Mouse (Mus musculus): ENCODE data around the gene Ccdc155. TPM values are rescaled to one million over a fixed set of nuclear protein-coding genes. Genes with fewer than 3 reads are reported as not detected.

The Ccdc155 gene
- 0.46 and 0.48 TPM in 2 replicates for polyA plus RNA-seq (2016; fragmentation: Nextera tagmentation; extraction: Ambion mirVana)

DNA sequence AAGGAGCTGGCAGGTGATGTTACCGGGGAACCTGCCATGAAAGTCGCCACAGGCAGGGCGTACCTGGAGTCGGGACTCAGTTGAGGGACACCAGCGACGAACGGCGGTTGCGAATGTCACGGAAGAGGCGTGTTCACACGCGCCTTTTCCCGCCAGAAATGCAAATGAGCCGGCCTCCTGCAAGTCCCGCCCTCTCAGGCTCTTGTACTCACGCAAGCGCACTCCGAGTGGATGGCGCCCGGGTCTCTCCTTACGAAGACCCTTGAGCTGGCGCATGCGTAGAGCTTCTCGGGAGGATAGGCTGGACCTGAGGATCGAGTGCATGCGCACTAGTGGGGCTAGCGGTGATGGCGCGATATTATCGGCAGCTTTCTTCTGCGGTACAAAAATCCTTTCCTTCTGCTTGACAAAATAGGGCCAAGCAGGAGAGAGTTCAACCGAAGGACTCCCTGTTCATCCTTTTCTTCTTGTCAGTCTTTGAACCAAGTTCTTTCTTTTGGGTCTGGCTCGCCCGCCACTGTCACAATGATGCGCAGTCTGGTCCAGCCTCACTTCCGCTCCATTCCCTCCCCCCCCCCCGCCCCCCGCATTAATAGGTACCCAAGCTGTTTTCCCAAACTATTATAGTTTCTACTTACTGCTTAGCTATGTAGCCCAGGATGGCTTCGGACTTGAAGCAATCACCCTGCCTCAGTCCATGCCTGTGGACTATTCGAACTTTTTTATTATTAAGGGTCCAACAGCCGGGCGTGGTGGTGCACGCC is at the start of gene Ccdc155:
Ccdc155 (minus strand) TSS at position 513 of the 764 bp plus-strand sequence.
- peak within 1 kb of the TSS; percentile 75 for H3K27ac ChIP-seq

DNA sequence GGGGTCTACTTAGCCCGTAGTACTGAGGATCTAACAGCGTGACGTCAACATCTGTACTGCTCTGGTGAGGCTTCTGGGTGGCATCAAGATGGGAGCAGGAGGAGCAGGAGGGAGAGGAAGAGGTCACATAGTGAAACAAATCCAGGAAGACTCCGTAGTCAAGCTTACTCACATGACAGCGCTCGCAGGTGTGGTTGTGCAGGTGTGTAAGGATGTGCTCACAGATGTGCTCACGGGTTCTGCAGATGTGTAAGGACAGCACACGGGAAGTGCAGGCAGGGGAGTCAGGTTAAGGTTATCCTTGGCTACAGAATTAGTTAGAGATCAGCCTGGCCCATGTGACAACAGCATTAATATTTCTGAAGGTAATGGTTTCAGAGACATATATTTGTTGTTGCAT is 49.1 kb upstream of the Ccdc155 start:
- 91% methylated on average over 8 of the region's 8 CpGs for WGBS
- Histone ChIP-seq H3K27me3 (no peaks in the 10 kb centered on the region), H3K9ac (no peak overlapping the region), H3K4me3 (no peak overlapping the region), H3K4me2 (replicated peaks) (no peak overlapping the region), H3K4me1 (no peaks in the 10 kb centered on the region), H3K36me3 (no peaks in the 10 kb centered on the region), H3K9me3 (replicated peaks) (no peaks in the 10 kb centered on the region), H3K27ac (no peak overlapping the region)
- ATAC-seq (ENCODE audit: low FRiP score) = no peak

More for the DNA sequence above, at the start of gene Ccdc155:
- no peaks in the 10 kb centered on the region for H3K36me3 ChIP-seq
- H3K4me3 ChIP-seq = peak within 1 kb of the TSS; percentile 42
- ATAC-seq (ENCODE audit: low FRiP score) = peak; percentile 97
- peaks cover 19% of the 10 kb centered on the region for H3K27me3 ChIP-seq
- H3K9ac ChIP-seq = peak within 1 kb of the TSS; percentile 62
- 9% methylated on average over 44 of the region's 44 CpGs for WGBS
- no peaks in the 10 kb centered on the region for H3K4me1 ChIP-seq
- peak within 1 kb of the TSS; percentile 48 for H3K4me2 ChIP-seq (replicated peaks)
- H3K9me3 ChIP-seq (replicated peaks) = no peaks in the 10 kb centered on the region

DNA sequence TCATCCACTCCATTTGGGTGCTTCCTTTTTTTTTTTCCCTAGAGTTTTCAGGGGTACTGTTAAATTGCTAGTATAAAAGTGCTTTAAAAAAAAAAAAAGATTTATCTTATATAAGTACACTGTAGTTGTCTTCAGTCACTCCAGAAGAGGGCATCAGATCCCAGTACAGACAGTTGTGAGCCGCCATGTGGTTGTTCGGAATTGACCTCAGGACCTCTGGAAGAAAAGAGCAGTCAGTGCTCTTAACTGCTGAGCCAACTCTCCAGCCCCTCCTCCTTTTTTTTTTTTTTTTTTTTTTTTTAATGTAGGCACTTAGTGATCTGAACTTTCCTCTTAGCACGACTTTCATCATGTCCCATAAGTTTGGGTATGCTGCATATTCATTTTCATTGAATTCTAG is 43.0 kb upstream of the Ccdc155 start:
- Histone ChIP-seq H3K4me3 (no peak overlapping the region), H3K9me3 (replicated peaks) (no peaks in the 10 kb centered on the region), H3K27me3 (no peaks in the 10 kb centered on the region), H3K9ac (no peak overlapping the region), H3K27ac (no peak overlapping the region), H3K36me3 (no peaks in the 10 kb centered on the region), H3K4me1 (no peaks in the 10 kb centered on the region), H3K4me2 (replicated peaks) (no peak overlapping the region)
- no peak for ATAC-seq (ENCODE audit: low FRiP score)
- WGBS = 44% methylated on average over 3 of the region's 3 CpGs

DNA sequence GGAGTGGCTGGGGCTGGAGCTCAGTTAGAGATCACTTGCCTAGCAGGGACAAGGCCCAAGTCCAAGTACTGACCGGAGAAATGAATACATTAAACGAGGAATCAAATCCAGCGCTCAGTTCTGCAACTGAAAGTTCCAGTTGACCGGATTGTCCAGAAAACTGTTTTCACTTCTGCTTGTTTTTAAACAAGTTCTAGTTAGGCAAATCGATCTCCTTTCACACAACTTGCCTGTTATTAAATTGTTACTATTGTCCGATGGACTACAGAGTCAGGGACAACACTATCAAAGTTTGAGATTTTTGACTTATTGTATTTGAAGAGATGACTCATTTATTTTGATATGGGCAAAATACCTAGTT is 36.7 kb upstream of the Ccdc155 start:
- no peak overlapping the region for H3K27ac ChIP-seq
- H3K4me3 ChIP-seq = peak overlapping the region; percentile 34
- H3K4me2 ChIP-seq (replicated peaks) = peak overlapping the region; percentile 60
- no peak overlapping the region; the same call in 1 of the 2 replicates for H3K9ac ChIP-seq
- H3K36me3 ChIP-seq = no peaks in the 10 kb centered on the region
- WGBS = 74% methylated on average over 6 of the region's 6 CpGs
- peaks cover 40% of the 10 kb centered on the region for H3K27me3 ChIP-seq
- no peak for ATAC-seq (ENCODE audit: low FRiP score)
- no peaks in the 10 kb centered on the region for H3K9me3 ChIP-seq (replicated peaks)
- H3K4me1 ChIP-seq = peaks cover 8% of the 10 kb centered on the region

DNA sequence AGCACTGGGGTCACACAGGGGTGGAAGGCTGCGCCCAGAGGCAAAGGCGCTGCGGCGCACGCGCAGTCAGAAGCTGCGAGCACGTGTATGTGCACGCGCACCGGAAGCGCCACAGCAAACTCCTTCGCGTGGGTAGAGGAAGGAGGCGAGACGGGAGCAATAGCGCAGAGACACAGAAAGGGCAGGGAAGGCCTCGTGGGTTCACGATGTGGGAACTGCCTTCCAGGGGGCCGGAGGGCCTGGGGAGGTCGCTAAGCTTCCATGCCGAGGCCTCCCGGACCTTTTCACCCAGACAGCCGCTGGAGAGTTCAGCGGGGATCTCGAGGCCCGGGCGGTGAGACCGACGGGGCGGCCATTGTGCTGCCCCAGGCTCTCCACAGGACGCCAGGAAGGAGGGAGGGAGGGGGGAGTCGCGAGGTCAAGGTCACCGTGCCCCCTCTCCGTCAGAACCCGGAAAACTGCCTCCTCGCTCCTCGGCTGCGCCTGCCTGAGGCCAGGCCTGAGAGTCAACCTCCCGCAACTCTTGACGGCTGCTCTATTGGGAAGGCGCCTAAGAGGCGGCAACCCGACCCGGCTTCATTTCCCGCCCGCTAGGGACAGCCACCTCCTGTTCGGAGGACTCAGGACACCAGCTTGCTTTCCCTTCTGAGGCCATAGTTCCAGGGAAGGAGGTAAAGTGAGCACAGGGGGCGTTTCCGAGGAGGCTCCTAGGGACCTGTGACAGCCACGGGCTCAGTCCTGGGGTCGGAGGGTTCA is 36.1 kb upstream of the Ccdc155 start, which contains the start of gene Slc6a16:
Slc6a16 (plus strand) TSS at position 453 of the 756 bp plus-strand sequence.
- Histone ChIP-seq H3K9me3 (replicated peaks) (no peaks in the 10 kb centered on the region), H3K4me3 (peak within 1 kb of the TSS; percentile 34), H3K9ac (peak within 1 kb of the TSS; percentile 54), H3K36me3 (no peaks in the 10 kb centered on the region), H3K4me2 (replicated peaks) (peak within 1 kb of the TSS; percentile 60), H3K4me1 (peaks cover 9% of the 10 kb centered on the region), H3K27me3 (peaks cover 45% of the 10 kb centered on the region), H3K27ac (no peak within 1 kb of the TSS)
- ATAC-seq (ENCODE audit: low FRiP score) = peak; percentile 32; the same call in 1 of the 2 replicates
- 9% methylated on average over 45 of the region's 53 CpGs for WGBS

DNA sequence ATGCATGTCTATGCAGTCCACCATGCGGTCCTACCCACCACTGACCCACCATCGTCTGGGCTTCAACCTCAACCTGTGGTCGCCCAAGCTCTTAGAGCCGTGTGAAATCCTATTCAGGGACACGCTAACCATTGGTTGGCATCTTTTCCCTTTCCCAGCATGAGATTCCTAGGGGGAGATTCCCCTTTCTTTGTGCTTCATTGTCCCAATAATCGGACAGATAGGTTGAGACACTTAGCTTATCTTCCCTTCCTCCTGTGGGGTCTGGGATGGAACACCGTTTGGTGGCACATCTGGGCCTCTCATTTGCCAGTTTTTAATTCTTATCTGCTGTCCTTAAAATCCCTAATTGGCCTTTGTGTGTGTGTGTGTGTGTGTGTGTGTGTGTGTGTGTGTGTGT is 35.4 kb upstream of the Ccdc155 start:
- Histone ChIP-seq H3K4me1 (peaks cover 16% of the 10 kb centered on the region), H3K9me3 (replicated peaks) (no peaks in the 10 kb centered on the region), H3K9ac (no peak overlapping the region), H3K27me3 (peaks cover 47% of the 10 kb centered on the region), H3K36me3 (no peaks in the 10 kb centered on the region), H3K4me2 (replicated peaks) (no peak overlapping the region), H3K27ac (no peak overlapping the region), H3K4me3 (no peak overlapping the region)
- whole genome bisulfite sequencing = 77% methylated on average over 7 of the region's 7 CpGs
- ATAC-seq (ENCODE audit: low FRiP score) = no peak

DNA sequence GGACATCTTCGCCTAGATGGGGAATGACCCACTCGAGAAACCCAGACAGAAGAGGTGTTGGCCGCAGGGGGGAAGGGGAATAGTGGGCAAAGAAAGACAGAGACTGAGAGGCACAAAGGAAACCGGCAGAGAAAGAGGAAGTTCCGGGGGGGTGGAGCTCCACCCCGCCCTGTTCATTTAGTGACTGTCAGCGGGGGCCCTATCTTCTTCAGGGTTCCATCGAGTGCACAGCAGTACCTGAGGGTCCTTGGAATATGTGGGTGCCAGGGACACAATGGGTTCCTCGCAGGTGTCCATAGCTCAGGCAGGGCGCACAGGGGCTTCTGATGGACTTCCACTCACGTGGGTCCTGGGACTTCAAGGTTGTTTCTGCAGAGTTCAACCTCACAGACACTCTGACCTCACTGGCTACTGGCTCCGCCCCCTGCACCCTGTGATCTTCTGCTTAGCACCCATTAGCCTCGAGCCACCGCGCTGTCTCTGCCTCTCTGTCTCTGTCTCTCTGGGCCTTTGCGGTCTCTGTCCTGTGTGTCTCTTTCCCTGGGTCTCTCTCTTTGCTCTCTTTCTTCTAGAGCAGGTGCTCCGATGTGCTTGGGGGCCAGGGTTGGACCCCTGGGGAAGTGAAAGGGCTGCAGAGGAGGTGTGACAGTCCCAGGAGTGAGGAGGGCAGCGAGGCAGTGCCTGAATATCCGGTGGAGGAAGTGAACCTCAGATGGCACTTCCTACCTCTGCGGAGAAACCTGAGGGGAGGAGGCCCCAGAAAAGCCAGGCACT is 34.2 kb upstream of the Ccdc155 start, which contains the start of gene Cd37:
Cd37 (minus strand) TSS at position 393 of the 774 bp plus-strand sequence.
- 40% methylated on average over 20 of the region's 20 CpGs for WGBS
- ATAC-seq (ENCODE audit: low FRiP score) = no peak
- H3K4me1 ChIP-seq = peaks cover 27% of the 10 kb centered on the region
- no peak within 1 kb of the TSS for H3K9ac ChIP-seq
- H3K4me3 ChIP-seq = no peak within 1 kb of the TSS
- peaks cover 51% of the 10 kb centered on the region for H3K27me3 ChIP-seq
- H3K27ac ChIP-seq = no peak within 1 kb of the TSS
- no peak within 1 kb of the TSS for H3K4me2 ChIP-seq (replicated peaks)
- H3K9me3 ChIP-seq (replicated peaks) = no peaks in the 10 kb centered on the region
- H3K36me3 ChIP-seq = no peaks in the 10 kb centered on the region

DNA sequence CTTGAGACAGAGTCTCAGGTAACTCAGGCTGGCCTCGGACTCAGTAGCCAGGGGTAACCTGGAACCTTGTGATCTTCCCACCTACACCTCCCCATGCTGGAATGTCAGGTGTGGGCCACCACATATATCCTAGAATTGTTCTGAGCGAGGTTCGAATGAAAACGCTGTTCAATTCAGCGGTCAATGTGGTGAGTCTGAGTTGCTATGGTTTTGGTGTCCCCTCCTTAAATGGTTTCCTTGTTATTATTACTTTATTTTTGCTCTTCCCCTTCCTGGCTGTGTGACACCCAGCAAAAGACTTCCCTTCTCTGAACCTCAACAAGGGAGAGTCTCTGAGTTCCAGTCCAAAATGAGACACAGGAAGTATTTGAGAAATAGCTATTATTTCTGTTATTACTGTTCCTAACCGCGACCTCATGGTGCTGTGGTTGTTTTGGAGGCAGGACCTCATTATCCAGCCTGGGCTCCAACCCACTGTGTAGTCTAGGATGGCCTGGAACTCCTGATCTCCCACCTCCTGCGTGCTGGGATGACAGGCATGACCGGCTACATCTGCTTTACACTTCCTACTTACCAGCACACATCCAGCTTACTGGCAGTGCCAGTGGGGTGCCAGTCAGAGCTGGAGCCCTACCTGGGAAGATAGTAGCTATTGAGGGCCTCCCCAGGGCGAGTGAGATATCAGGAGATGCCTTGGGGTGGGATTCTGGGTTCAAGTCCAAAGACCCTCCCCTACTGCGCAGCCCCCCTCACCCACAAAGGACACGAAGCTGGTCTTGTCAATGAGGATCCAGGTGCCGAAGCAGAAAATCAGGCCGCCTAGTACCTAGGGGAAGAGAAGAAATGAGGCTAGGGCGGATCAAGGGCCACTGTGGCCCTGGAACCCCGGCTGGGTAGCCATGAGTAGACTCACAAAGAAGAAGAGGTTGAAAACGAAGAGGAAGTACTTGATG is 33.3 kb upstream of the Ccdc155 start:
- H3K36me3 ChIP-seq = 0 out of 2 replicates have a peak, but pooled peaks cover 2% of the 10 kb centered on the region
- WGBS = 77% methylated on average over 17 of the region's 17 CpGs
- H3K4me2 ChIP-seq (replicated peaks) = no peak overlapping the region
- no peaks in the 10 kb centered on the region for H3K9me3 ChIP-seq (replicated peaks)
- H3K27me3 ChIP-seq = peaks cover 51% of the 10 kb centered on the region
- no peak overlapping the region for H3K9ac ChIP-seq
- H3K4me1 ChIP-seq = peaks cover 33% of the 10 kb centered on the region
- H3K27ac ChIP-seq = no peak overlapping the region
- H3K4me3 ChIP-seq = no peak overlapping the region
- no peak for ATAC-seq (ENCODE audit: low FRiP score)

DNA sequence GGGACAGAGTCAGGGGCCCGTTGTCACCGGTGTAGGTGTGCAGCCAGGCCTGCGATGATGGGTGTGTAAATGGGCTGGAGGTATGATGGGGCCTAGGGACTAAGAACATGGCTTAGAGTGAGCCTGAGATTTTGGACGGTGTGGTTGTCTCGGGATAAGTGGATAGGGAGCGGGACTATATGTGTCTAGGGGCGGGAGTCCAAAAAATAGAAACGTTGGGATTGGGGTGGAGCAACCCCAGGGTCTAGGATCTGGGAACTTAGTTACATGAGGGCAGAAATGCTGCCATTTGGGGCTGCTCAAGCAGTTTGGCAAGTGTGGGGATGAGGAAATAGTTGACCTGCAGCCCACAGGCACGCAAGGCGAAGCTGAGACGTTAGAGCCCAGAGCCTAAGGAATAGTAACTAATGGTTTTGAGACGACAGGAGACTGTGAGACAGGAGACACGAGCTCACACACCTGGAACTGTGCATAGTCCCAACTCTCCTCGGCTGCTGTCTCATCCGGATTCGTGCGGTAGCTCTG is 31.0 kb upstream of the Ccdc155 start:
- Histone ChIP-seq H3K27ac (peak overlapping the region; percentile 50; the same call in 1 of the 2 replicates), H3K4me2 (replicated peaks) (peak overlapping the region; percentile 39), H3K4me1 (peaks cover 37% of the 10 kb centered on the region), H3K36me3 (peaks cover 24% of the 10 kb centered on the region), H3K4me3 (0 out of 2 replicates have a peak overlapping the region, but pooled peaks have one; percentile 1), H3K9ac (peak overlapping the region; percentile 5; the same call in 1 of the 2 replicates), H3K27me3 (peaks cover 48% of the 10 kb centered on the region), H3K9me3 (replicated peaks) (no peaks in the 10 kb centered on the region)
- WGBS = 32% methylated on average over 17 of the region's 17 CpGs
- ATAC-seq (ENCODE audit: low FRiP score) = no peak; the same call in 1 of the 2 replicates

DNA sequence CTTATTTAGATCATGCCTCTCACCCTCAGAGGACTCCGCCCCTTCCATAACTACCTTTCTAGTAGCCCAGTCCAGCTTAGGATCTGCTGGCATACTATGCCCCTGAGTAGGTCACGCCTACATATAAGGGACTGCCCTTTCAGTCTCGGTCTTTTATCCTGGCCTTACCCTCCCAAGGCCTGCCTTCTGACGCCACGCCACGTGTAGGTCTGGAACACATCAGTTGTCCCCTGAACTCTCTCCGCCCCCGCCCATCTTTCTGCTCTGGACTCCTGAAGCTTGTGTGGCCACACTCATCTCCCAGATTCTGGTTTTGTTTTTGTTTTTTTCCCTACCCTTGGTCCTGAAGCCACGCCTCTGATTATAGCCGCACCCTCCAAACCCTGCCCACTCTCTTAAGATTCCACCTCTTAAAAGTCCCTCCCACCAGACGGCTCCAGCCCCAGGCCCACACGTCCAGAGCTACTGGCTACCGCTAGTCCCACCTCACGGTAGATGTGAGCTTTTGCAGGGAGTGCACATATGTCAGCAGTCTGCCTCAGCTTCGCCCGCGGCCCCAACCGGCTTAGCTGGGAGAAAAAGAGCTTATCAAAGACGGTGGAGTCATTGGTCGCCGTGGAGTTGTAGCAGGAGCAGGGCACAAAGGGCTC is 30.4 kb upstream of the Ccdc155 start:
- Histone ChIP-seq H3K4me1 (peaks cover 34% of the 10 kb centered on the region), H3K27me3 (peaks cover 46% of the 10 kb centered on the region), H3K9me3 (replicated peaks) (no peaks in the 10 kb centered on the region), H3K4me3 (0 out of 2 replicates have a peak overlapping the region, but pooled peaks have one; percentile 1), H3K27ac (peak overlapping the region; percentile 50; the same call in 1 of the 2 replicates), H3K4me2 (replicated peaks) (peak overlapping the region; percentile 39), H3K36me3 (peaks cover 24% of the 10 kb centered on the region), H3K9ac (peak overlapping the region; percentile 5; the same call in 1 of the 2 replicates)
- WGBS = 3% methylated on average over 21 of the region's 21 CpGs
- peak; percentile 69 for ATAC-seq (ENCODE audit: low FRiP score)

All from hindbrain, embryonic 12.5 days (tissue).